Mouse (Mus musculus): ENCODE measurements around the gene Nppa. TPM values are rescaled to one million over a fixed set of nuclear protein-coding genes. Genes with fewer than 3 reads are reported as not detected.

The Nppa gene
- polyA plus RNA-seq, 1 experiment from 2014 or later, result 1.4 TPM

DNA sequence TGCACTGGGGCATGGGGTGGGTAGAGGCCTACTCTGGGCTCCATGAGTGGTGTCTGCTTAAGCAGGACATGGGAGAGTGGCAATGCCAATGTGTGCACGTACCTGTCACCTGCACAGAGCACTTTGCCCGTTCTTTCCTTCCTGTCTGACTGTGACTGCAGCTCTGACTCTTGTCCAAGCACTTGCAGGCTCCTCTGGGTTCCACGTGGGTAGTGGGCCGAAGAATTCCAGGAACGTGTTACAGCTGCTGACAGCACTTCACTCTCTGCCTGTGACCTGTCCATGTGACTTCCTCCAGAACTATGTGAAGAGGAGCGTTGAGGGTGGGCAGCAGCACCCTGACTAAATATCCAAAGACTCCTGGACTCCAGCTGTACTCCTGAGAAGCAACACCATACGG, 34.8 kb upstream of the Nppa start:
- Histone ChIP-seq H3K9me3 (ENCODE audit: control insufficient read depth) (no peaks in the 10 kb centered on the region), H3K27ac (ENCODE audit: low read depth, low read length) (no peak overlapping the region), H3K36me3 (ENCODE audit: control insufficient read depth, insufficient read depth) (no peaks in the 10 kb centered on the region), H3K9ac (ENCODE audit: low read depth, low read length) (no peak overlapping the region), H3K4me1 (replicated peaks; ENCODE audit: control insufficient read depth, insufficient read depth, low read length) (no peaks in the 10 kb centered on the region), H3K4me3 (ENCODE audit: low read depth, low read length) (no peak overlapping the region), H3K27me3 (replicated peaks; ENCODE audit: control insufficient read depth, insufficient read depth, low read length) (no peaks in the 10 kb centered on the region), H3K4me2 (replicated peaks; ENCODE audit: low read depth) (no peak overlapping the region)
- WGBS, result 70% methylated on average over 7 of the region's 7 CpGs
- TF ChIP-seq CTCF (IDR thresholded peaks at IDR 0.05; ENCODE audit: low read depth), result no peak
- ATAC-seq, result no peak

DNA sequence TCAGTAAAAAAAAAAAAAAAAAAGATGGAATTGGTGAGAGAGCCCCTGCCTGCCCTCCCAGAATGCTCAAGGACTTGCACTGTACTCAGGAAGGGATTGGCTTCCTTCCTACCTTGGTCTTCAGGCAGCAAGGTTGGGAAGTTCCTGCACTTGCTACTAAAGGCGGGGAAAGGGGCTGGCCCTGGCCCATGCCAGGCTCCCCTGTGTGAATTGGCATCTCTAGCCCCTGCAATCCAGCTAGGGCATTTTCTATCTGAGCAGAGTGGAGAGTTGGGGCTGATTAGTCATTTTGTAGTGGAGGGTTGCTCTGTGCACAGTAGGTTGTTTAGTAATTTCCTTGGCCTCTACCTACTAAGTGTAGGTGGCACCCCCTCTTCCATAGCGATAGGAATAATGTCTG, 31.7 kb upstream of the Nppa start:
- no peak for ATAC-seq
- no peaks in the 10 kb centered on the region for H3K27me3 ChIP-seq (replicated peaks; ENCODE audit: control insufficient read depth, insufficient read depth, low read length)
- H3K27ac ChIP-seq (ENCODE audit: low read depth, low read length), result no peak overlapping the region
- no peaks in the 10 kb centered on the region for H3K36me3 ChIP-seq (ENCODE audit: control insufficient read depth, insufficient read depth)
- no peak overlapping the region for H3K9ac ChIP-seq (ENCODE audit: low read depth, low read length)
- no peaks in the 10 kb centered on the region for H3K9me3 ChIP-seq (ENCODE audit: control insufficient read depth)
- no peaks in the 10 kb centered on the region for H3K4me1 ChIP-seq (replicated peaks; ENCODE audit: control insufficient read depth, insufficient read depth, low read length)
- WGBS, result 79% methylated on average over 2 of the region's 2 CpGs
- TF ChIP-seq CTCF (IDR thresholded peaks at IDR 0.05; ENCODE audit: low read depth), result no peak
- H3K4me3 ChIP-seq (ENCODE audit: low read depth, low read length), result no peak overlapping the region
- H3K4me2 ChIP-seq (replicated peaks; ENCODE audit: low read depth), result no peak overlapping the region

DNA sequence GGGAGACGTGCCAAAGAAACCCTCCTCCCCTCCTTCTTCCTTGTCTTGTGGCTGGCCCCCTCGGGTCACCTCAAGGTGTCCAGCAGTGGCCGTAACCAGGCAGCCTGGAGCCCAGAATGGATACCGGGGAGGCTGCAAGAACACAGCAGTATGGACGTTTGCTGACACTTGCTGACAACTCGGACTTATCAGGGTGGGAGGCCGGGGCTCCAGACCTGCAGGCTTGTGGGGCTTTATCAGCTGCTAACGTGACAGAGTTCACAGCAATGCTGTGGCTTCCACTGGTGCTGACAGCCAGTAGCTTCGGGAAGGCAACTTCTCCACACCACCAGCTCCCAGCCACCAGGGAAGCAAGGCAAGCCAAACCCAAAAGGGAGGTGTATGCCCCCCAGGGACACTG, 31.2 kb upstream of the Nppa start:
- Histone ChIP-seq H3K4me3 (ENCODE audit: low read depth, low read length) (no peak overlapping the region), H3K4me1 (replicated peaks; ENCODE audit: control insufficient read depth, insufficient read depth, low read length) (no peaks in the 10 kb centered on the region)
- ATAC-seq, result no peak

DNA sequence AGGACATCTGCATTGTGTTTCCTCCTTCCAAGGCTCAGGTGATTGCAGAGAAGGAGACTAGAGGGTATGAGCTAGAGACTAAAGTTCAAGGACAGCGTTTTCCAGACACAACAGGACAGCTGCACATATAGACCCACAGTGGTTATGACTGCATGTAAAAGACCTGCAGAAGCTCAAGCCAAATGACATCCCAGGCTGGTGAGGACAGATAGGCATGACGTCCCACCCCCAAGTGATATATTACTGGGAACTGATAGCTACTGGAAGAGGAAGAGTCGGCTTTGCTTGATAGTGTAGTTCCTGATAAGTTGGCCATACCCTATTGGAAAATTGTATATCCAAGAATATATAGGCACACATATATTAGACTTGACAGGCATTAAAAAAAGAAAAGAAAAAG, 24.3 kb upstream of the Nppa start:
- Histone ChIP-seq H3K4me1 (replicated peaks; ENCODE audit: control insufficient read depth, insufficient read depth, low read length) (no peaks in the 10 kb centered on the region), H3K4me2 (replicated peaks; ENCODE audit: low read depth) (no peak overlapping the region), H3K9ac (ENCODE audit: low read depth, low read length) (no peak overlapping the region), H3K27ac (ENCODE audit: low read depth, low read length) (no peak overlapping the region), H3K9me3 (ENCODE audit: control insufficient read depth) (peaks cover 5% of the 10 kb centered on the region; the same call in 1 of the 2 replicates), H3K4me3 (ENCODE audit: low read depth, low read length) (no peak overlapping the region), H3K27me3 (replicated peaks; ENCODE audit: control insufficient read depth, insufficient read depth, low read length) (no peaks in the 10 kb centered on the region), H3K36me3 (ENCODE audit: control insufficient read depth, insufficient read depth) (no peaks in the 10 kb centered on the region)
- no peak for ATAC-seq
- WGBS, result 68% methylated on average over 3 of the region's 3 CpGs
- TF ChIP-seq CTCF (IDR thresholded peaks at IDR 0.05; ENCODE audit: low read depth), result no peak

More for the DNA sequence above, 31.2 kb upstream of the Nppa start:
- Histone ChIP-seq H3K27me3 (replicated peaks; ENCODE audit: control insufficient read depth, insufficient read depth, low read length) (no peaks in the 10 kb centered on the region), H3K9me3 (ENCODE audit: control insufficient read depth) (no peaks in the 10 kb centered on the region), H3K9ac (ENCODE audit: low read depth, low read length) (no peak overlapping the region), H3K4me2 (replicated peaks; ENCODE audit: low read depth) (no peak overlapping the region), H3K36me3 (ENCODE audit: control insufficient read depth, insufficient read depth) (no peaks in the 10 kb centered on the region), H3K27ac (ENCODE audit: low read depth, low read length) (no peak overlapping the region)
- WGBS, result 39% methylated on average over 9 of the region's 9 CpGs
- TF ChIP-seq CTCF (IDR thresholded peaks at IDR 0.05; ENCODE audit: low read depth), result no peak

DNA sequence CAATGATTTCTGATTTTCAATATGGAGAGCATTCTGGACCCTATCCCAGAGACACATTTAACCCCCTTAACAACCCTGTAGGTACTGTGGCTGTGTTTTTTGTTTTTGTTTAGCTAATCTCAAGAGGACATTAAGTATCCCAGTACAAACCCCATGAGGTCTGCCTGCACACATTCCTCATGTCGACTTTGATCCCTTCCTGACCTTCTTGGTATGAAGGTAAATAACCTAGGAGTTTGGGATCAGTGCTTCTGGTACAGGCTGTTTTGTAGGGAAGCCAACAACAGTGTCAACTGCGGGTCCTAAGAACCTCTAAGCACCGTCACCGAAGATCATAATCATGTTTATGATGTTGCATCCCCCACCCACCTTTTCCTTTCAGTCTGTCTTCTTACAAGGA, 22.8 kb upstream of the Nppa start:
- H3K27ac ChIP-seq (ENCODE audit: low read depth, low read length), result no peak overlapping the region
- TF ChIP-seq CTCF (IDR thresholded peaks at IDR 0.05; ENCODE audit: low read depth), result no peak
- H3K9me3 ChIP-seq (ENCODE audit: control insufficient read depth), result peaks cover 5% of the 10 kb centered on the region; the same call in 1 of the 2 replicates
- no peak overlapping the region for H3K4me3 ChIP-seq (ENCODE audit: low read depth, low read length)
- H3K9ac ChIP-seq (ENCODE audit: low read depth, low read length), result no peak overlapping the region
- H3K4me2 ChIP-seq (replicated peaks; ENCODE audit: low read depth), result no peak overlapping the region
- H3K4me1 ChIP-seq (replicated peaks; ENCODE audit: control insufficient read depth, insufficient read depth, low read length), result no peaks in the 10 kb centered on the region
- ATAC-seq, result no peak
- H3K36me3 ChIP-seq (ENCODE audit: control insufficient read depth, insufficient read depth), result no peaks in the 10 kb centered on the region
- no peaks in the 10 kb centered on the region for H3K27me3 ChIP-seq (replicated peaks; ENCODE audit: control insufficient read depth, insufficient read depth, low read length)
- 77% methylated on average over 4 of the region's 4 CpGs for WGBS

DNA sequence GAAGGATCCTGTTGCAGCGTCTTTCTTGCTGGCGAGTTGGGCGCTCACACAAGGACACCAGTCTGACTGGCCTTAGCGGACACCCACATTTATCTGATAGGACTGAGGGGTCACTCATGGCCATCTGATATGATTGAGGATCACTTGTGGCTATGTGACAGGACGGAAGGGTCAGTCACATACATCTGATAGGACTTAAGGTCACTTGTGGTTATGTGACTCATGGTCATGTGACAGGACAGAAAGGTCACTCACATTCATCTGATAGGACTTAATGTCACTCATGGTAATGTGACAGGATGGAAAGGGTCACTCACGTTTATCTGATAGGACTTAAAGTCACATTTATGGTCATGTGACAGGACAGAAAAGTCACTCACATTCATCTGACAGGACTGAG, 22.1 kb upstream of the Nppa start:
- no peak overlapping the region for H3K4me2 ChIP-seq (replicated peaks; ENCODE audit: low read depth)
- no peak overlapping the region for H3K4me3 ChIP-seq (ENCODE audit: low read depth, low read length)
- ATAC-seq, result no peak
- no peaks in the 10 kb centered on the region for H3K36me3 ChIP-seq (ENCODE audit: control insufficient read depth, insufficient read depth)
- peaks cover 5% of the 10 kb centered on the region; the same call in 1 of the 2 replicates for H3K9me3 ChIP-seq (ENCODE audit: control insufficient read depth)
- no peak overlapping the region for H3K9ac ChIP-seq (ENCODE audit: low read depth, low read length)
- no peaks in the 10 kb centered on the region for H3K4me1 ChIP-seq (replicated peaks; ENCODE audit: control insufficient read depth, insufficient read depth, low read length)
- H3K27ac ChIP-seq (ENCODE audit: low read depth, low read length), result no peak overlapping the region
- TF ChIP-seq CTCF (IDR thresholded peaks at IDR 0.05; ENCODE audit: low read depth), result no peak
- no peaks in the 10 kb centered on the region for H3K27me3 ChIP-seq (replicated peaks; ENCODE audit: control insufficient read depth, insufficient read depth, low read length)
- WGBS, result 89% methylated on average over 6 of the region's 6 CpGs

DNA sequence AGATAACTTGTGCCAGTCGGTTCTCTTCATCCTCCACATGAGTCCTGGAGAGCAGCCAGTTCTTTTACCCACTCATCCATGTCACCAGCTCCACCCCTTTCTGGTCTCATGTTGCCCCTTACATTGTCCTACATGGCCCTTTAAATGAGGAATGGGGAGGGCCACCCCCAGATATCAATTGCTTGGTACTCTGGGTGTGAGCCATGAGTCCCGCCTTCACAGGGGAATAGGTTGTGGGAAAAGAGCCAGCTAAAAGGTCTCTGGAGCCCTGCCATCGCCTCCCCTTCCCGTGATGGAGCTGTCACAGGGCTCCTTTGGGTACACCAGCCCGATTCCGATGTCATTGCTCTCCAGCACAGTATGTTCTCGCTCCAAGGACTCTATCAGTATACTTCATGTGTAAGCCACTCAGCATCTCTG, 21.1 kb upstream of the Nppa start:
- H3K36me3 ChIP-seq (ENCODE audit: control insufficient read depth, insufficient read depth), result no peaks in the 10 kb centered on the region
- no peak for ATAC-seq
- WGBS, result 75% methylated on average over 7 of the region's 7 CpGs
- peaks cover 4% of the 10 kb centered on the region; the same call in 1 of the 2 replicates for H3K9me3 ChIP-seq (ENCODE audit: control insufficient read depth)
- no peak overlapping the region for H3K9ac ChIP-seq (ENCODE audit: low read depth, low read length)
- H3K27me3 ChIP-seq (replicated peaks; ENCODE audit: control insufficient read depth, insufficient read depth, low read length), result no peaks in the 10 kb centered on the region
- no peaks in the 10 kb centered on the region for H3K4me1 ChIP-seq (replicated peaks; ENCODE audit: control insufficient read depth, insufficient read depth, low read length)
- no peak for TF ChIP-seq CTCF (IDR thresholded peaks at IDR 0.05; ENCODE audit: low read depth)
- no peak overlapping the region for H3K4me3 ChIP-seq (ENCODE audit: low read depth, low read length)
- H3K27ac ChIP-seq (ENCODE audit: low read depth, low read length), result no peak overlapping the region
- no peak overlapping the region for H3K4me2 ChIP-seq (replicated peaks; ENCODE audit: low read depth)

Measured in intestine, postnatal 0 days (tissue).